Mouse (Mus musculus) megakaryocyte, adult 5-6 weeks (primary cell): ENCODE results near the gene Muc1. TPM values are rescaled to one million over a fixed set of nuclear protein-coding genes. Genes with fewer than 3 reads are reported as not detected.

Experiments
- ATAC-seq: 2 replicates; pipeline ENCODE4 v1.8.0; 2016; ENCODE audit warnings: mild to moderate bottlenecking, inconsistent platforms; ENCODE audit not compliant: poor library complexity, severe bottlenecking
- total RNA-seq, 2 experiments: library from RNA; stranded (forward) in 1 of 2; stranded (reverse) in 1 of 2; fragments of 153-499, 151-499 nt in 1 of 2; fragments of 221-1000, 200-1000 nt in 1 of 2; gene quantifications; 2 replicates each; pipeline versions ENCODE4 v1.2.3 to v1.2.4; 2015 to 2017

Muc1 gene
- total RNA-seq (2015) = 0.25 and 0.58 TPM in 2 replicates
- 0.18 TPM in 1 of 2 replicates, not detected in the other for total RNA-seq (2017)

DNA sequence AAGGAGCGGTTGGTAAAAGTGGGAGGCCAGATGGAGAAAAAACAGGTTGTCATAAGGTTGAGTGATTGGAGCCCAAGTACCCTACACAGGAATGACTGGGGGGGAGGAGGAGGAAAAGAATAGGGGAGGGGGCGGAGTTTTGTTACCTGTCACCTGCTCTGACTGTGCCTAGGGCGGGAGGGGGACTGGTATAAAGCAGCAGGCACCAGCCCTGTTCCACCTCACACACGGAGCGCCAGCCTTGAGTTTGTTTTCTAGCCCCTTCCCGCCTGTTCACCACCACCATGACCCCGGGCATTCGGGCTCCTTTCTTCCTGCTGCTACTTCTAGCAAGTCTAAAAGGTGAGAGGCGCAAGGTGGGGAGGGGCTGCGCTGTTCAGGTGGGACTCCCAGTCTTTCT is at the start of gene Muc1:
Gene Muc1, plus strand, starts transcription at position 222 of the 400 bp plus-strand sequence.
- ATAC-seq = no peak

DNA sequence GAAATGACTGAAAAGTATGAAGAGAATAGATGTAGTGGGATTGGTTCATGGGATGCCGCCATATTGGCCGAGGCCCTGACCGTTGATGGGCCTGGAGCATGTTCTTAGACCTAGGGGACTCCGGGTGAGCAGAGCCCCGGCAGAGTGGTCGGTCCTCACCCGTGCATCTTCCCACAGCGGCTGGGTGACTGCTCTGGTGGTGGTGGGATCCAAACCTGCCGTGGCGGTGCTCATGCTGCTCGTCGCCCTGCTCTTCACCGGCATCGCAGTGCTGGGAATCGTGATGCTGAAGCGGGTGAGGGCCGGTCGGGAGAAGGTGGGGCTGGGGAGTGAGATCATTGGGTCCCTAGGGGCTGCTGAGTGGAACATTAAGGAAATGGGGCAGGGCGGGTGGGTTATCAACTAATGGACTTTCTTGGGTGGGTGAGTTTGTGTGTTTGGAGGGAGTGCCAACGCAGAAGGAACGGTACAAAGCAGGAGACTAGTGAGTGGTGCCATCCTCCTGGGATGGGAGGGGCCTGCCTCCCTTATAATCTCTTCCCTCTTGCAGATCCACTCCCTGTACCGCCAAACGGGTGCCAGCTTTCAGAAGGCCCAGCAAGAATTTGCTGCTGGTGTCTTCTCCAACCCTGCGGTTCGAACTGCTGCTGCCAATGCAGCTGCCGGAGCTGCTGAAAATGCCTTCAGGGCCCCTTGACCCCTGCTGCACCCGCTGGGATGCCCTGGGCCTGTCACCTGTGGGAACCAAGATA is 46.9 kb upstream of the Muc1 start:
- no peak for ATAC-seq

GRCm38 (mm10) chr3:89182531-89183057 is 46.3 kb upstream of the Muc1 start:
- peak; percentile 26 for ATAC-seq

DNA sequence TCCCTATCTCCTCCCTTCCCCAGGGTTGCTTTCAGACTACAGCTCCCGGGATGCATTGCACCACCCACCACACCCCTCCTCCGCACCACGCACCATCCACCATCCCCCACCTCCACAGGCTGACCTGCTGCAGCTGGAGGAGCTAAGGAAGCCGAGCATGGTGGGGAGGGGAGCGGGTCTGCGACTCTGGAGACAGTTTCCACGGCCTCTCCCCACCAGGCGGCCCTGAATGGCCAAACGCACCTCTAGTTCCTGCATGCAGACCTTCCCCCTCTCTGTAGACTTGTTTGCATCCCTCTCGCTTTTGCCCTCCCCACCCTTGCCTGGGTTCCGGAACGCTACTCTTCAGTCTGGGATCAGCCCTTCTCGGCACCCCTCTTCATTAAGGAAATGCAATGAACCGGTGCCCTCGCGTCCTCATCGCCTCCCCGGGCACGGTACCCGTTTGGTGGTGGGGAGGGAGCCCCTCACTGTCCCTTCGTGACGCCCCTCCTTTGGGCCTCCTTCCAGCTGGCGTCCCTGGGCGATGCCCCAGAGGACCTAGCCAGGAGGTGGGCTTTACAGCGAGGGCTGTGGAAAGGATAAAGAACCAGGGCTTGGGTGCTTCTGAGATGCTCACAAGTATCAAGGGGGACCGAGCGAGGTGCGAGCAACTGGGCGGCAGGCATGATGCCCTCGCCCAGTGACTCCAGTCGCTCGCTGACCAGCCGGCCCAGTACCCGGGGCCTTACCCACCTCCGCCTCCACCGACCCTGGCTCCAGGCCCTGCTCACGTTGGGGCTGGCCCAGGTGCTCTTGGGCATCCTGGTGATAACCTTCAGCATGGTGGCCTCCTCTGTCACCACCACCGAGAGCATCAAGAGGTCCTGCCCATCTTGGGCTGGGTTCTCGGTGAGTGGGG is 45.5 kb upstream of the Muc1 start, which contains the start of gene Fam189b:
Gene Fam189b, plus strand, starts transcription at position 86 of the 901 bp plus-strand sequence.
- peak; percentile 90 for ATAC-seq

- no peak for ATAC-seq
Observed at GRCm38 (mm10) chr3:89183959-89184315, 44.9 kb upstream of the Muc1 start.

DNA sequence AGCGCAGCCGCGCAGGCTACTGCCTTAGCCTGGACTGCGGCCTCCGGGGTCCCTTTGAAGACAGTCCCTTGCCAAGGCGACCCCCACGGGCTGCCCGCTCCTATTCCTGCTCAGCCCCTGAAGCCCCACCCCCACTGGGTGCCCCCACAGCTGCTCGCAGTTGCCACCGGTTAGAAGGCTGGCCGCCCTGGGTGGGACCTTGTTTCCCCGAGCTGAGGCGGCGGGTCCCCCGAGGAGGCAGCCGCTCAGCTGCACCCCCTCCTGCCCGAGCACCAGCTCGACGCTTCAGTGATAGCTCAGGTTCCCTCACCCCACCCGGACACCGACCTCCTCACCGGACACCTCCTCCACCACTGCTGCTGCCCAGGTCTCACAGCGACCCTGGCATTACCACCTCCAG is 41.7 kb upstream of the Muc1 start:
- no peak for ATAC-seq

GRCm38 (mm10) chr3:89187690-89188477 is 41.0 kb upstream of the Muc1 start:
- peak; percentile 28; the same call in 1 of the 2 replicates for ATAC-seq

- 0 out of 2 replicates have a peak, but pooled peaks have one; percentile 14 for ATAC-seq
Observed at GRCm38 (mm10) chr3:89188478-89188875, 40.4 kb upstream of the Muc1 start.

DNA sequence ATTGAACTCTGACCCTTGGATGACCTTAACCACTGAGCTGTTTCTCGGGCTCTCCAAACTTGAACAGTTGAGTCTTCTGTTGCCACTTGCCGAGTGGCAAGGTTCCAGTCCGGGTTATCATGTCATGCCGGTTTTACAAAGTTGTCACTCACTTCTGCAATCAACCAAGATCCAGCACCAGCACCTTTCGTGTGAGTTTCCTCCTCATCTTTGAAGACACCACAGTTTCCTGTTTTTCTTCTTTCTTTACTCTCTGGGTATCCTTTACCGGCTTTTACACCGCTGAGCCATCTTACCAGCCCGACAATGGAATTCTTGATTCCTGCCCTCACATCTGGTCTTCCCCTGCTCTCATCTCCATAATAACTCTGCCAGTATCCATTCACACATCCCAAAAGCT is 38.4 kb upstream of the Muc1 start:
- peak; percentile 55; the same call in 1 of the 2 replicates for ATAC-seq

GRCm38 (mm10) chr3:89193351-89193750 is 35.5 kb upstream of the Muc1 start:
- ATAC-seq = no peak

GRCm38 (mm10) chr3:89193853-89194252 is 35.0 kb upstream of the Muc1 start:
- ATAC-seq = no peak

- ATAC-seq = peak; percentile 99
Observed at GRCm38 (mm10) chr3:89195979-89196877, 32.6 kb upstream of the Muc1 start.

GRCm38 (mm10) chr3:89199839-89200238 is 29.0 kb upstream of the Muc1 start:
- no peak for ATAC-seq

DNA sequence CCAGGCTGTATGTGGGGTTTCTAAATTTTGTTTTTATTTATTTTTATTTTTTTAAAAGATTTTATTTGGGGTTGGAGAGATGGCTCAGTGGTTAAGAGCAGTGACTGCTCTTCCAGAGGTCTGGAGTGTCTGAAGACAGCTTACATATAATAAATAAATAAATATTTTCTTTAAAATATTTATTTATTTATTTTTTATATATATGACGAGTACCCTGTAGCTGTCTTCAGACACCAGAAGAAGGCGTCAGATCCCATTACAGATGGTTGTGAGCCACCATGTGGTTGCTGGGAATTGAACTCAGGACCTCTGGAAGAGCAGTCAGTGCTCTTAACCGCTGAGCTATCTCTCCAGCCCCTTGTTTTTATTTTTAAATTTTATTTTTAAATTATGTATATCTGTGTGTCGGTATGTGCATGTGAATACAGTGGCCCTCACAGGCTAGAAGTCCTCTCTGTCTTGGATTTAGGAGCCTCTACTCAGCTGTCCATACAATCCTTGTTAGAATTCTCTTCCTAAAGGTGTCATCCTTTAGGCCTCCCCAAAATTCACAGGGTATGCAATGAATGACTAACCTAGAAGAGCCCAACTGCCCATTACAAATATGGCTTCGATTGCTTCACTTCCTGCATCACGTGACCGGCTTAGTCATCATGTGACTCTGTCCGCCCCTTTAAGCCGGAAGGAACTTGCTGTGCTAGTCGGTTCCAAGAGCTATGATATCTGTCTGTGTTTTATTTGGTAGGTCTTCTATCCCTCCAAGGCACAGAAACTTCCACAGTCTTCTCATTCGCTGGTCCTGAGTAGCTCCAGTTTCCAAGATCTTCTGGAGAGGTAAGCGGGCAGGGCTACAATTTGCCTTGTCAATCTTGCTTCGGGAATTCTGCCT is 26.4 kb upstream of the Muc1 start, which contains the start of gene Gba:
Gene Gba, plus strand, starts transcription at position 676 of the 889 bp plus-strand sequence.
- ATAC-seq = peak; percentile 94

DNA sequence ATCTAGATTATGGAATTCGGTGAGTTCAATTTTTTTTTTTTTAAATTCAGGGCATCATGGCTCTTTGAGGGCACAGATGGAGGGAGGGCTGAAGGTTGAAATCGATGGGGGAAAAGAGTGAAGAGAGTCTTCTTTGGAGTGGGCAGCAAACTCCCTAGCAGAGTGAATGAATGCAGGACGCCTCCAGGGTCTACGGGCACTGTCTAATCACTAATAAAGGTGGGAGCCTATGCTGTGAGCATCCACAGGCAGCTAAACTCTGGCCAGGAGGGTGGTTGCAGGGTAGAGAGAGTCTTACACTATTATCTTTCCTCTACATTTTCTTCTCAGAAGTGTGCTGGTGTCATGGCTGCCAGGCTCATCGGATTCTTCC is 25.7 kb upstream of the Muc1 start:
- ATAC-seq = no peak; the same call in 1 of the 2 replicates

DNA sequence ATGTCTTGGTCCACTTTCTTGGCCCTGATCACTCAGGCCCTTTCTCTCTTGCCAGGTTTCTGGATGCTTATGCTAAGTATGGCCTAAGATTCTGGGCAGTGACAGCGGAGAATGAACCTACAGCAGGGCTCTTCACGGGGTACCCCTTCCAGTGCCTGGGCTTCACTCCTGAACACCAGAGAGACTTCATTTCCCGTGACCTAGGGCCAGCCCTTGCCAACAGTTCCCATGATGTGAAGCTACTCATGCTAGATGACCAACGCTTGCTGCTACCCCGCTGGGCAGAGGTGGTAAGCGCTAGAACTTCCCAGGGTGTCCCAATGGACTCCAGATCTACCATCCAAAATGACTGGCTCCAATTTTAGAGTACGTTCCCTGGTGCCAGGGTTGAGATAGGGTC is 22.8 kb upstream of the Muc1 start:
- ATAC-seq = no peak

DNA sequence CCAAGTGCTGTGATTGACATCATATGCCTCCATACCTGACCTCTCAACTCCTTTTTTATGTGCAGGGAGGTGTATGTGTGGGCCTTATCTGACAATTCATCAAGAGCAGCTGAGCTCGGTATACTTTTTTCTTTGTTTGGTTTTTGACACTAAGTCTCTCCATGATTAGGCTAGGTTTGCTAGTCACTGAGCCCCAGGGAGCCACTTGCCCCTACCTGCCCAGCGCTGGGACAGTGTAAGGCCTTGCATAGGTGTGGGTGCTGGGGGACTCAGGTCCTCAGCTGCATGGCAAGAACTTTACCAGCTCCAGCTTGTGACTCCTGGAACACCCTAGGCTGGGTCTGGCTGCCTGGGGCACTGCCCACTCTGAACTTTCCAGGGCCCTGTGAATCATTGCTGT is 22.2 kb upstream of the Muc1 start:
- no peak for ATAC-seq

- no peak for ATAC-seq
Observed at GRCm38 (mm10) chr3:89208075-89208657, 20.7 kb upstream of the Muc1 start.
